Mouse (Mus musculus): ENCODE measurements around the gene Kat6b.
"Not testable (repeated sequence)": the region's sequence is repeated elsewhere in the genome, so short reads cannot be mapped to it uniquely, and the experiment has no call there.

The Kat6b gene

GRCm38 (mm10) chr14:21485961-21486520, 4.8 kb downstream of the Kat6b start:
- no peak for DNase-seq

DNA sequence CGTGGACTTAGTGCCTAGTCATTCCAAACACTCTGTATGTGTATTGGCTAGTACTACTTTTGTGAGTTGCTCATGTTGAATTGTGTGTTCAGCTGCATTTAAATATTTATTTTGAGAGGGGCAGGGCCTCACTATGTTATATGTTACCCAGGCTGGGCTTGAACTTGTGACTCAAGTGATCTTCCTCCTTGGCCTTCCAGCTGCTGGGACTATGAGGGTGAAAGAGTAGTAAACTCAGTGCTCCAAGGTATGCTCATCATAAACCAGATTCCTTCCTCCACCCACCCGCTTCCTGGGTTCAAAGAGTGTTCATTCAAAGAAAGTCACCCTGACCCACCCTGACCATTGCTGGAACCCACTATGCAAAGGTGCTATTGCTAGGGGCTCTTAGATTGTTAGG, 5.9 kb downstream of the Kat6b start:
- not testable (repeated sequence) for DNase-seq

DNA sequence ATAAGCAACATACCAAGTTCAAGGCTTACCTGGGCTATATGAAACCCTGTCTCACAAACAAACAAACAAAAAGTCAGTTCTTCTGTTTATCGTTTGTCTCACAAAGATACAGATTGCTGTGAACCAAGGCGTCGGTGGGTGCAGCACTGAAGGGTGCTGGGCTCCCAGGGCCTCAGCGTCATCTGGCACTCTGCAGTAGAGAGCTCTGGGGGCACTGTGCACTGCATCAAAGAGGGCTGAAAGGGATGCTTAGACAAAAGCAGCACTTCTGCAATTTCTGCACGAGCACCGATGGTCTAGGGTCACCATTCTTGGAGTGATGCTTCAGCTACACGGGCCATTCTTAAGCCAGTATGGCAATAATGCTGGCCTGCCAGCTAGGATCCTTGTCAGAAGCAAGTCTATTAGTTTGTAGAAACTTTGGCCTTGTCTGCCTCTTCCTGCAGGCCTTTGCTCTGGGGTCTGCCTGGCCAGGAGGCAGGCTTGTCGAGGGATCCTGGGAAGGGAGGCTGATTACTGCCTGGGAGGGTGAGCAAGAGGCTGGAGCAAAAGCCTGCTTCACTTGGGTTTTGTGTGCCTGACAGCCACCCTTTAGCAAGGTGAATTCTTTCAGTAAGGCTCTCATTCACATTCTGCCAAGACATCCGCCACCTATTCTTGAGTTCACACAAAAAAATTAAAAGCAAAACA, 7.3 kb downstream of the Kat6b start:
- DNase-seq: not testable (repeated sequence)

- DNase-seq: no peak
These were observed 7.9 kb downstream of the Kat6b start for GRCm38 (mm10) chr14:21489116-21489485.

DNA sequence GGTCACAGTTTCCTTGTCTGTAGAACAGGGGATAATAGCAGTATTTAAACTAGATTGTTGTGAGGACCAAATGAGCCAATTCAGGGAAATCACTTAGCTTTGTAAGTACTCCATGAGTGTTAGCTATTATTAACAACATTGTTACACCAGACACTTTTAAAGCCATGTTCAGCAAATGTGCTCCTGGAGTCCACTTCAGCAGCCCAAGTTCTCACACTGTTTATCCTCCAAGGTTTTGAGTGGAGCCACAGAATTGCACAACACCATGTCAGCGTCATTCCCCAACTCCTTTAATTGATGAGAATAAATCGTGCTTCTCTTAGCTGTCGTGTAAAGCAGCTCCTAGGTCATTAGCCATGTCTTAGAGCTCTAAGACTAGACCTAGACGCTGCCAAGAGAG, 8.9 kb downstream of the Kat6b start:
- peak; percentile 87 for DNase-seq

DNA sequence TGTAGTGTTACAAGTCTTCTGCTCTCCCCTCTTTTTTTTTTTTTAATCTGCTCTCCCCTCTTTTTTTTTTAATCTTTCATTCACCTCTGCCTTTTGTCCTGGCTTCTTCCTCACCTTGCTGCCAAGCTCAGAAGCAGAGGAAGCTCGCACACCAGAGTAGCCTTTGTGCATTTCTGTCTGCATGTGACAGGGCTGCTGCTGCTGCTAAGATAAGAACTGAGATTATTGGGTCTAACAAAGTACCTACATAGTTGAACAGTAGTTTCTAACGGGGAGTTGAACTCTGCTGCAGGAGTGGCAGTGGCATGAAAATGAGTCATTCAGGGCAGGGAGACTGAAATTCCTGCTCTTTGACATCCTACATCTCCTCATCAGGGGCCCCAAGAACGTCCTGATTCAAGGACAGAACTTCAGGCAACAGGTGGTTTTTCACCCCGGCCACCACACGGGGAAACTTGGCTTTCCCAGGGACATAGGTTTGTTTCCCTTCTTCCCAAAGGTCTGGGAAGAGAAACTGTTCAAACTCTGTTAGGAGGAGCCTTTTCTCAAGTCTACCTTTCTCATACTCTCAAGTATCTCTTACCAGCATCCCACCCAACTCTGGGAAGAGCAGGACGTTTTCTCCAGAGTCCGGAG, 17.2 kb downstream of the Kat6b start:
- no peak for DNase-seq

GRCm38 (mm10) chr14:21499011-21499581, 17.9 kb downstream of the Kat6b start:
- DNase-seq: peak; percentile 22

DNA sequence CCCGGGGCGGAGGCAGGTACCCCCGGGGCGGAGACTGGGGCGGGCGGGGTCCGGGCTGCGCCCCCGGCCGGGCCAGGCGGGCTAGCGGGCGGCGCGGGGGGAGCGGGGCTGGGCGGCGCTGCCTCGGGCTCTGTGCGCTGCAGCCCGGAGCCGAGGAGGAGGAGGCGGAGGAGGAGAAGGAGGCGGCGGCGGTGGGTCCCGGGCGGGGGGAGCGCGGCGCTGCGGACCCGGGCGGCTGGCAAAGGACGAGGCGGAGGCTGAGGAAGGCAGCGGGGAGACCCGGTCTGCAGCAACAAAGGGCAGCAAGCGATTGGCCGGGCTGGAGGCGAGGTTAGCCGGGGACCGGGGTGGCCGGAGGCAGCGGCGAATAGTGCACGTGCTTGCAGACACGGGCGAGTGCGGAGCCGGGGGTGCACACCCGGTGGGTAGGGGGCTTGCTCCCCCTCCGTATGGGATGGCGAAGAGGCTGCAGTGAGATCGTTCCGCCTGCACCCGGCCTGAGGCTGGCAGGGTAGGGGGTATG, 18.5 kb downstream of the Kat6b start:
- DNase-seq: peak; percentile 51

DNA sequence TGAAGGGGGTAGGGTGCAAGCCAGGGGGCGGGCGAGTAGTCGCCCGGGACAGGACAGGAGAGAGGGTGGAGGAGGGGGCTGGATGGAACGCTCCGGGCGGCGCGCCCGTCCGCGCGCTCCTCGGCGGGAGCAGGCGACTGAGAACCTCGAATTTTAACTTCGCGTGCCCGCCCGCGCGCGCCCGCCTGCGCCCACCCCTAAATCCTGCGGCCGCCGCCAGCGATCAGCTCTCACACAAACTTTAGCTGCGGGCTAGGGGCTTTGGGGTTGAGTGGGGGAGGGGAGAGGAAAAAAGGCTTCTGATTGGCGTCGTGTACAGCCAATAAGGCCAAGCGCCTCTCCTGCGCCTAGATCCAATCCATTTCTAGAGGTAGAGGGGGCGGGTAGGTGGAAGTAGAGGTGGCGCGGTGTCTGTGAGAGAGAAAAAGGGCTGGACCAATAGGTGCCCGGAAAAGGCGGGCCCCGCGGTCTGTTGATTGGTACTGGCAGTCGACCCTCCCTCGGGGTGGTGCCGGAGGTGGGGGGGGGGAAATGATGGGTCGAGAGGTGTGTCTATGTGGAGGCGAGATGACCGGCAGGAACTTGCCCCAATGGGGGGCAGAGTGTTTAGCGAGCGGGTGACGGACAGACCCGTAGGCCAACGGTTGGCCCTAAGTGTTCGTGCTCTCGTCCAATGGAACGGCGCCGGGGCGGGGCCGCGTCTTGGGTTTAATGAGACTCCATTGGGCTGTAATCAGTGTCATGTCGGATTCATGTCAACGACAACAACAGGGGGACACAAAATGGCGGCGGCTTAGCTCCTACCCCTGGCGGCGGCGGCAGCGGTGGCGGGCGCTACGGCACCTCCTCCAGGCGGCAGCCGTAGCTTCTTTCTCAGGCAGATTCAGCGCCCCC, 19.2 kb downstream of the Kat6b start:
- DNase-seq: peak; percentile 100

- peak; percentile 89 for DNase-seq
These were observed 19.9 kb downstream of the Kat6b start for GRCm38 (mm10) chr14:21501048-21501657.

- no peak for DNase-seq
These were observed 23.8 kb downstream of the Kat6b start for GRCm38 (mm10) chr14:21505036-21505435.

- DNase-seq: no peak
These were observed 25.8 kb downstream of the Kat6b start for GRCm38 (mm10) chr14:21507046-21507445.

DNA sequence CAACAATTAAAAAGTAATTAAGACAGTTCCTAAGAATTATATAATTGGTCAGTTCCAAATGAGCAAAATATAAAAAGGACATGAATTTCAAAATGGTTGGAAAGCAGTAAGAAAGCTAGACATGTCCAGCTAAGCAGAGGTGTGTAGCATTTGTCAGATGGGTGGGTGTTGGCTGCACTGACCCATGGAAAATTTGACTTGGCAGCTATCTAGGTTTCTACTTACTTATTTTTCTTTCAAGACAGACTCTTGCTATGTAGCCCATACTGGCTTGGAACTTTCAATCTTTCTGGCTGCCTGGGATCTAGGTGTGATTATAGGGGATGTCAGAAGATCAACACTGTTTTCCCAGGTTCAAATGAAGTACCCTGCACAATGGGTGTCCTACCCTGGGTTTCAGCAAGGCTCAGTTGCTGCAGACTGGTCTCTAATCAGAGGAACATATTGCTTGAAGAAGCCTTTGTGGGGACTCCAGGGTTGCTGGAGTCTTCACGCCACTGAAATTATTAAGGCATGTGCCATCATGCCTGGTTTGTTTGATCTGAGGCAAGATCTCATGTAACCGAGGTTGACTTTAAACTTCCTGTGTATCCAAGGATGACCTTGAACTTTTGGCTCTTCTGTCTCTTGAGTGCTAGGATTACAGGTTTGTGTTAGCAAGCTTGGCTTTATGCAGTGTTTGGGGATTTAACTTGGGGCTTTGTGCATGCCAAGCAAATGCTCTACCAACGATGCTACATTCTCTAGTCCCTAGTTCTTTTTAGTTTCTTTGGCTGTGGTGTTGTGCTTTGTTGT, 28.1 kb downstream of the Kat6b start:
- DNase-seq: no peak

DNA sequence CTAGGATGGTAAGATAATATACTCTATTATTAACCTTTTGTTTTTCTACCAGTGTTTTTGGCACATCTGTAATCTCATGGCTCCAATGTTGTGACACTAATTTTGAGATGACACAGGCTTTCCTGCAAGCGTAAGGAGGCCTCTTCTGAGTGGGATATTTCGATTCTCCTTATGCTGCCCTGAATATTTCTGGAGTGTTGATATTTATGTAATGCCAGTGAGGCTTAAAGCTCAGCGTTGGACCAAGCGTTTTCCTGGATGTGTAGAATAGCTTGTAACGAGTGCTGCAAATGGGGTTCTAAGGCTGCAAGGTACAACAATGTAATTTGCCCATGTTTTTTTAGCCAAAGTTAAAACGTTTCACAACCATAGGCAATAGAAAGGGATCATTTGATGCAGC, 30.2 kb downstream of the Kat6b start:
- no peak for DNase-seq

- no peak for DNase-seq
These were observed 34.3 kb downstream of the Kat6b start for GRCm38 (mm10) chr14:21515505-21515904.

GRCm38 (mm10) chr14:21519307-21519706, 38.1 kb downstream of the Kat6b start:
- DNase-seq: no peak

DNA sequence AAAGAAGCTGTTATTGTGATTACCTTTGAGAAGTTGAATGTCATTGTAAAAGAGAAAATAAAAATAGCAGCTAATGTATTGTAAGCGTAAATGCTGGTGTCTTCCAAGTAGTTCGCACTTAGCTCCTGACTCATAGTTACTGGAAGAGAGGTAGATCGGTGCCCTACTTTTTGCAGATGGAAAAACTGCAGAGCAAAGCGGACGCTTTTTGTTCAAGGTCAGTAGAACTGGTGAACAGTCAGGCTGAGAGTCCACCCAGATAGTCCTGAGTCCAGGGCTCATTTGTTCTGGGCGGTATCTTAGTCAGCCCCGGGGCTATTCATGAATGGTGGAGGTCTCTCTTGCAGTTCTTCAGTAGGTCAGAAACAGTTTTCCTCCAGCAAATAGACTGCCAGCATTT, 39.3 kb downstream of the Kat6b start:
- DNase-seq: no peak

DNA sequence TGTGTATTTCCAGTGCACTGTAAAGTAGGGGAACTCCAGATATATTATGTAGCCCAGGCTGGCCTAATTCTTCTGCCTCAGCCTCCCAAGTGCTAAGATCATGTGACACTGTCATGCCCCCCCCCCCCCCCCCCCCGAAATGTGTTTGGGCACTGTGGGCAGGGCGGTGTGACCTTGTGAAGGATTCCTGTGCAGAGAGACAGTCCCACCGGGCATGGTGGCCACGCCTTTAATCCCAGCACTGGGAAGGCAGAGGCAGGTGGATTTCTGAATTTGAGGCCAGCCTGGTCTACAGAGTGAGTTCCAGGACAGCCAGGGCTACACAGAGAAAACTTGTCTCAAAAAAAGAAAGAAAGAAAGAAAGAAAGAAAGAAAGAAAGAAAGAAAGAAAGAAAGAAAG, 40.3 kb downstream of the Kat6b start:
- DNase-seq: not testable (repeated sequence)

DNA sequence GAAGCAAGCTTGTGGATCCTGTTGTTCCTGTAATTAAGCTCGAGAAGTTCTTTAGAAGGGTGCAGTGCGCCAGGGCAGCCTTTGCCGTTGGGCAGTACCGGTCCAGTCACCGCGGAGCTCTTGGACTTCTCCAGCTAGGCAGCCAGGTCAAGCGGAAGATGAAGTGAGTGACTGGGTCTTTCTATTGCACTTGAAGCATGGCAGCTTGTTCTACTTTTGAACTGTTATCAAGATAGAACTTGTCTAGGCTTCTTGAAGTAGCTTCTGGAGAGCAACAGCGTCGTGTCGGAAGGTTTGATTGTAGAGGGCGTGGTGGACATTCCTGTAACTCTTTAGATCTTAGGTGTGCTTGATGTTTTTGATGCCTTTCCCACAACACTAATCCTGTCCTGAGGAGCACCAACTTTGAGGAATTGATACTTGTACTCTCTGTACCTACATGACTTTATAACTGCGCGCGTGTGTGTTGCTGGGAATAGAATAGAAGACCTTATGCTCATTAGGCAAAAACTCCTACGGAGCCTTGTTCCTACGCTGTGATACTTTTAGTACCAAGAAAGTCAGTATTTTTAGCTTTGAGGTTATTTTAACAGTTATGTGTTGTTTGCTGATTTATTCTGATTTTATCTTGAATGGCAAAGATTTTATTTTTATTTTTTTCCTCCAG, 41.2 kb downstream of the Kat6b start:
- DNase-seq: peak; percentile 69

DNA sequence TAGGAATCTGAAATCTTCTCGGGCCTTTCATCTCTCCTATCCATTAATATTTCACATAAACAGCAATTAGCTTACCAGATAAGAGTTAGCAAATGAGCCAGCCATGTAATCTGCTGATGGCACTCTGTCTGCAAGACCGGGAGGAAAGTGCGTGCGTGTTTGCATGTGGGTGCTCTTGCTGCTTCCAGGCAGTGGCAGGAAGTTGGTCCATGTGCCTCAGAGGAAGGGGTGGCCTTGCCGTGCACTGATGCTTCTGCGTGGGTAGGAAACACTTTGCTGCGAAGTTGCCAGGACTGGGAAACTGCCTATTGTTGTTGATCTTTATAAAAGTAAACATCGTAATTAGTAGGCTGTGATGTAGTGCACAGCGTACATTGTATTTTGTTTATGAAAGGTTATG, 42.0 kb downstream of the Kat6b start:
- peak; percentile 50 for DNase-seq
